In genomic region chr1:182478935-182479334, GRCm38 (mm10) we compare ENCODE assay signal across 20 mouse cellular contexts. TPM values are rescaled to one million over a fixed set of nuclear protein-coding genes. Genes with fewer than 3 reads are reported as not detected.
DNase-seq lines count a peak whose midpoint lies in the region; ATAC-seq and TF ChIP-seq lines count a peak whose summit lies in the region.
"Had no signal": no experiment of that assay in that cellular context is flagged by ENCODE, and none has a peak within 500 bp of the region (broad histone marks: within the 10 kb centered on the region; RNA-seq: fewer than 3 reads in every experiment).

No protein-coding gene starts in this region.

- intact Hi-C loops in left cerebral cortex, adult 2 months (cut with DNase I), result no loop called here

- H3K4me2 ChIP-seq in intestine, embryonic 14.5 days (ENCODE audit: low read length), result no peak overlapping the region
- H3K4me2 ChIP-seq in kidney, postnatal 0 days (ENCODE audit: low read length), result no peak overlapping the region
- no peak overlapping the region for H3K4me2 ChIP-seq in liver, embryonic 14.5 days (ENCODE audit: low read depth)
- no peak overlapping the region for H3K4me2 ChIP-seq in hindbrain, embryonic 13.5 days
- H3K4me2 ChIP-seq: forebrain, embryonic 12.5 days had no signal

- no peak for TF ChIP-seq CTCF in kidney, postnatal 0 days (IDR thresholded peaks at IDR 0.05; ENCODE audit: low read depth)
- no peak for TF ChIP-seq CTCF in liver, embryonic 14.5 days (IDR thresholded peaks at IDR 0.05; ENCODE audit: low read depth)
- no peak for TF ChIP-seq CTCF in left cerebral cortex, adult 2 months (IDR thresholded peaks at IDR 0.05)

- H3K36me3 ChIP-seq in intestine, embryonic 14.5 days (ENCODE audit: control insufficient read depth, insufficient read depth, low read length), result peaks cover 100% of the 10 kb centered on the region
- peaks cover 40% of the 10 kb centered on the region for H3K36me3 ChIP-seq in kidney, postnatal 0 days (ENCODE audit: insufficient read depth, low read length)
- no peaks in the 10 kb centered on the region for H3K36me3 ChIP-seq in liver, embryonic 14.5 days (replicated peaks; ENCODE audit: control insufficient read depth, insufficient read depth, low read depth)
- peaks cover 94% of the 10 kb centered on the region for H3K36me3 ChIP-seq in hindbrain, embryonic 13.5 days

- TF ChIP-seq EP300 in liver, embryonic 14.5 days (IDR thresholded peaks at IDR 0.05; ENCODE audit: low read depth), result no peak

- H3K9ac ChIP-seq in intestine, embryonic 14.5 days (ENCODE audit: low read length), result no peak overlapping the region
- no peak overlapping the region for H3K9ac ChIP-seq in kidney, postnatal 0 days (ENCODE audit: low read depth, low read length)
- no peak overlapping the region for H3K9ac ChIP-seq in liver, embryonic 14.5 days (replicated peaks)
- H3K9ac ChIP-seq in hindbrain, embryonic 13.5 days, result no peak overlapping the region
- H3K9ac ChIP-seq: forebrain, embryonic 12.5 days had no signal

- WGBS in intestine, embryonic 14.5 days, result 69% methylated on average over 4 of the region's 4 CpGs
- WGBS in kidney, postnatal 0 days, result 53% methylated on average over 4 of the region's 4 CpGs
- 56% methylated on average over 4 of the region's 4 CpGs for WGBS in liver, embryonic 14.5 days (ENCODE audit: insufficient replicate concordance)
- 85% methylated on average over 4 of the region's 4 CpGs for WGBS in hindbrain, embryonic 13.5 days

- no peaks in the 10 kb centered on the region for H3K4me1 ChIP-seq in intestine, embryonic 14.5 days (replicated peaks; ENCODE audit: control insufficient read depth, insufficient read depth, low read length)
- peaks cover 10% of the 10 kb centered on the region for H3K4me1 ChIP-seq in kidney, postnatal 0 days (replicated peaks; ENCODE audit: insufficient read depth, low read length)
- H3K4me1 ChIP-seq in liver, embryonic 14.5 days (replicated peaks; ENCODE audit: control insufficient read depth in 2 of 2, insufficient read depth in 2 of 2, low read length in 1 of 2), result peaks cover 0 to 7% of the 10 kb centered on the region in 2 experiments; a peak in 1 of 4 replicates
- no peaks in the 10 kb centered on the region for H3K4me1 ChIP-seq in hindbrain, embryonic 13.5 days (replicated peaks)
- H3K4me1 ChIP-seq: embryonic facial prominence, embryonic 10.5 days; forebrain, embryonic 12.5 days had no signal

- H3K27ac ChIP-seq in intestine, embryonic 14.5 days (ENCODE audit: low read depth), result no peak overlapping the region; the same call in 1 of the 2 replicates
- peak overlapping the region; percentile 82 for H3K27ac ChIP-seq in kidney, postnatal 0 days
- H3K27ac ChIP-seq in liver, embryonic 14.5 days, result no peak overlapping the region
- no peak overlapping the region for H3K27ac ChIP-seq in left cerebral cortex, adult 2 months
- H3K27ac ChIP-seq in hindbrain, embryonic 13.5 days, result no peak overlapping the region
- H3K27ac ChIP-seq: embryonic facial prominence, embryonic 10.5 days; forebrain, embryonic 12.5 days; layer of hippocampus, adult 2 months had no signal

- ATAC-seq in intestine, embryonic 14.5 days (replicated peaks; ENCODE audit: low FRiP score, low TSS enrichment, low read depth), result peak; percentile 47; the same call in 1 of the 2 replicates
- ATAC-seq in kidney, postnatal 0 days (replicated peaks; ENCODE audit: low FRiP score, low read depth), result peak; percentile 59
- ATAC-seq in liver, embryonic 14.5 days (ENCODE audit: insufficient read depth), result peak; percentile 58
- no peak for ATAC-seq in hindbrain, embryonic 13.5 days (ENCODE audit: low FRiP score)

- H3K27me3 ChIP-seq in intestine, embryonic 14.5 days (replicated peaks; ENCODE audit: control insufficient read depth, insufficient read depth, low read length), result no peaks in the 10 kb centered on the region
- no peaks in the 10 kb centered on the region for H3K27me3 ChIP-seq in kidney, postnatal 0 days (ENCODE audit: insufficient read depth, low read length)
- no peaks in the 10 kb centered on the region for H3K27me3 ChIP-seq in liver, embryonic 14.5 days (ENCODE audit: control insufficient read depth, insufficient read depth, low read length)
- no peaks in the 10 kb centered on the region for H3K27me3 ChIP-seq in hindbrain, embryonic 13.5 days
- H3K27me3 ChIP-seq: forebrain, embryonic 12.5 days had no signal

- no peaks in the 10 kb centered on the region for H3K9me3 ChIP-seq in intestine, embryonic 14.5 days (ENCODE audit: control insufficient read depth, low read length)
- H3K9me3 ChIP-seq in kidney, postnatal 0 days (replicated peaks; ENCODE audit: low read length), result no peaks in the 10 kb centered on the region
- no peaks in the 10 kb centered on the region for H3K9me3 ChIP-seq in liver, embryonic 14.5 days (ENCODE audit: control insufficient read depth, low read length)
- H3K9me3 ChIP-seq in hindbrain, embryonic 13.5 days, result no peaks in the 10 kb centered on the region
- H3K9me3 ChIP-seq: embryonic facial prominence, embryonic 10.5 days; forebrain, embryonic 12.5 days had no signal

- no peak for DNase-seq in intestine, embryonic 14.5 days (ENCODE audit: low spot score)
- DNase-seq in kidney, adult 18-20 months, result peak; percentile 66
- peak; percentile 56 for DNase-seq in kidney, postnatal 0 days (ENCODE audit: low spot score)
- peak in 2 of 3 experiments; percentile 13 to 14 for DNase-seq in liver, embryonic 14.5 days (ENCODE audit: low read depth in 3 of 3, low spot score in 3 of 3)
- DNase-seq in cerebellum, adult 11 months, result no peak
- no peak for DNase-seq in heart, adult 18-20 months
- no peak for DNase-seq in left cerebral cortex, adult 2 months (ENCODE audit: extremely low spot score in 1 of 2, low spot score in 2 of 2)
- DNase-seq: cerebellum, adult 9-10 months; gastrocnemius, postnatal 10 days; heart, adult 11 months; heart, postnatal 36 days; lung, adult 18-20 months; lung, postnatal 14 days; midbrain, embryonic 14.5 days; spleen, adult 18-20 months had no signal

- H3K4me3 ChIP-seq in intestine, embryonic 14.5 days (ENCODE audit: low read depth, low read length), result no peak overlapping the region
- H3K4me3 ChIP-seq in kidney, postnatal 0 days (replicated peaks; ENCODE audit: low read depth, low read length), result no peak overlapping the region
- H3K4me3 ChIP-seq in liver, embryonic 14.5 days (ENCODE audit: insufficient read depth in 1 of 2, low read depth in 2 of 2, low read length in 2 of 2), result no peak overlapping the region
- no peak overlapping the region for H3K4me3 ChIP-seq in left cerebral cortex, adult 2 months
- no peak overlapping the region for H3K4me3 ChIP-seq in hindbrain, embryonic 13.5 days
- H3K4me3 ChIP-seq: embryonic facial prominence, embryonic 10.5 days; forebrain, embryonic 12.5 days; layer of hippocampus, adult 2 months; myocyte had no signal

RNA-seq across cellular contexts. Expression of gene Capn2, which starts 38.5 kb away (rescaled TPM):
- 89.9 and 94.5 TPM in 2 replicates for polyA plus RNA-seq in intestine, embryonic 14.5 days (2014; fragmentation: Nextera tagmentation; extraction: Ambion mirVana)
- 95.1 and 106 TPM in 2 replicates for polyA plus RNA-seq in kidney, postnatal 0 days (2015; fragmentation: Nextera tagmentation; extraction: Ambion mirVana)
- 6.5 and 9.8 TPM in 2 replicates for polyA plus RNA-seq in liver, embryonic 14.5 days (2012; rRNA removed)
- polyA plus RNA-seq in liver, embryonic 14.5 days (2014; fragmentation: Nextera tagmentation; extraction: Ambion mirVana), result 13.6 and 16.4 TPM in 2 replicates
- total RNA-seq in heart, adult 18-20 months (2021), result 10 to 100 TPM; 67.5 to 68.4 TPM
- 10 to 100 TPM; 61.2 to 63.7 TPM for total RNA-seq in left cerebral cortex, adult 2 months (2021)
- 85.0 and 85.8 TPM in 2 replicates for polyA plus RNA-seq in hindbrain, embryonic 13.5 days (2015; fragmentation: Nextera tagmentation; extraction: Ambion mirVana)

Comparison
In these comparisons a context has a peak if more than half of its experiments do, and no peak if none do; other contexts are left out.
1. DNase-seq: peak in kidney, adult 18-20 months (single experiment), kidney, postnatal 0 days (single experiment) and liver, embryonic 14.5 days (2 of 3); none in intestine, embryonic 14.5 days (single experiment), cerebellum, adult 11 months (single experiment), heart, adult 18-20 months (0 of 2) and left cerebral cortex, adult 2 months (0 of 2).